Mouse (Mus musculus): ENCODE results near the gene Cntn6. TPM values are rescaled to one million over a fixed set of nuclear protein-coding genes. Genes with fewer than 3 reads are reported as not detected.

Cntn6 gene
- total and polyA plus RNA-seq, 2 experiments = not detected

GRCm38 (mm10) chr6:104563993-104564392 lies 71.4 kb downstream of the Cntn6 start:
- H3K27me3 ChIP-seq (ENCODE audit: control insufficient read depth, insufficient read depth, low read length) = no peaks in the 10 kb centered on the region
- no peaks in the 10 kb centered on the region for H3K79me2 ChIP-seq (ENCODE audit: control insufficient read depth, insufficient read depth, low read length)
- TF ChIP-seq CTCF (IDR thresholded peaks at IDR 0.05; ENCODE audit: low read depth, low read length) (no peak), POLR2A (IDR thresholded peaks at IDR 0.05; ENCODE audit: extremely low read depth, insufficient read depth, low read length) (no peak)
- no peaks in the 10 kb centered on the region for H3K4me1 ChIP-seq (ENCODE audit: control insufficient read depth, insufficient read depth, low read length)
- H3K4me3 ChIP-seq (ENCODE audit: insufficient read depth, low read depth, low read length) = no peak overlapping the region
- WGBS = 86% methylated on average over 1 of the region's 1 CpGs
- no peak overlapping the region for H3K27ac ChIP-seq (replicated peaks; ENCODE audit: insufficient read depth, low read depth, low read length)
- no peak overlapping the region for H3K9ac ChIP-seq (ENCODE audit: low read depth, low read length)
- DNase-seq (ENCODE audit: extremely low read depth, low read depth, low spot score) = no peak
- no peaks in the 10 kb centered on the region for H3K36me3 ChIP-seq (ENCODE audit: control insufficient read depth, insufficient read depth, low read length)

GRCm38 (mm10) chr6:104569564-104569963 lies 77.0 kb downstream of the Cntn6 start:
- TF ChIP-seq POLR2A (IDR thresholded peaks at IDR 0.05; ENCODE audit: extremely low read depth, insufficient read depth, low read length) (no peak), CTCF (IDR thresholded peaks at IDR 0.05; ENCODE audit: low read depth, low read length) (no peak)
- Histone ChIP-seq H3K79me2 (ENCODE audit: control insufficient read depth, insufficient read depth, low read length) (no peaks in the 10 kb centered on the region), H3K36me3 (ENCODE audit: control insufficient read depth, insufficient read depth, low read length) (no peaks in the 10 kb centered on the region), H3K9ac (ENCODE audit: low read depth, low read length) (no peak overlapping the region), H3K4me3 (ENCODE audit: insufficient read depth, low read depth, low read length) (no peak overlapping the region), H3K4me1 (ENCODE audit: control insufficient read depth, insufficient read depth, low read length) (no peaks in the 10 kb centered on the region), H3K27ac (replicated peaks; ENCODE audit: insufficient read depth, low read depth, low read length) (no peak overlapping the region), H3K27me3 (ENCODE audit: control insufficient read depth, insufficient read depth, low read length) (no peaks in the 10 kb centered on the region)
- DNase-seq (ENCODE audit: extremely low read depth, low read depth, low spot score) = no peak

GRCm38 (mm10) chr6:104588028-104588427 lies 95.4 kb downstream of the Cntn6 start:
- Histone ChIP-seq H3K27ac (replicated peaks; ENCODE audit: insufficient read depth, low read depth, low read length) (no peak overlapping the region), H3K4me3 (ENCODE audit: insufficient read depth, low read depth, low read length) (no peak overlapping the region), H3K79me2 (ENCODE audit: control insufficient read depth, insufficient read depth, low read length) (no peaks in the 10 kb centered on the region), H3K27me3 (ENCODE audit: control insufficient read depth, insufficient read depth, low read length) (no peaks in the 10 kb centered on the region), H3K4me1 (ENCODE audit: control insufficient read depth, insufficient read depth, low read length) (no peaks in the 10 kb centered on the region), H3K9ac (ENCODE audit: low read depth, low read length) (no peak overlapping the region), H3K36me3 (ENCODE audit: control insufficient read depth, insufficient read depth, low read length) (no peaks in the 10 kb centered on the region)
- peak; percentile 53 for DNase-seq (ENCODE audit: extremely low read depth, low read depth, low spot score)
- TF ChIP-seq CTCF (IDR thresholded peaks at IDR 0.05; ENCODE audit: low read depth, low read length) (no peak), POLR2A (IDR thresholded peaks at IDR 0.05; ENCODE audit: extremely low read depth, insufficient read depth, low read length) (no peak)
- WGBS = 51% methylated on average over 3 of the region's 3 CpGs

- Histone ChIP-seq H3K4me1 (ENCODE audit: control insufficient read depth, insufficient read depth, low read length) (no peaks in the 10 kb centered on the region), H3K27ac (replicated peaks; ENCODE audit: insufficient read depth, low read depth, low read length) (no peak overlapping the region), H3K27me3 (ENCODE audit: control insufficient read depth, insufficient read depth, low read length) (no peaks in the 10 kb centered on the region), H3K4me3 (ENCODE audit: insufficient read depth, low read depth, low read length) (no peak overlapping the region), H3K36me3 (ENCODE audit: control insufficient read depth, insufficient read depth, low read length) (no peaks in the 10 kb centered on the region), H3K9ac (ENCODE audit: low read depth, low read length) (no peak overlapping the region), H3K79me2 (ENCODE audit: control insufficient read depth, insufficient read depth, low read length) (no peaks in the 10 kb centered on the region)
- DNase-seq (ENCODE audit: extremely low read depth, low read depth, low spot score) = peak; percentile 42
- WGBS = 55% methylated on average over 2 of the region's 2 CpGs
- TF ChIP-seq POLR2A (IDR thresholded peaks at IDR 0.05; ENCODE audit: extremely low read depth, insufficient read depth, low read length) (no peak), CTCF (IDR thresholded peaks at IDR 0.05; ENCODE audit: low read depth, low read length) (no peak)
Measured at GRCm38 (mm10) chr6:104600838-104601397, 108.3 kb downstream of the Cntn6 start.

GRCm38 (mm10) chr6:104602894-104603293 lies 110.3 kb downstream of the Cntn6 start:
- Histone ChIP-seq H3K79me2 (ENCODE audit: control insufficient read depth, insufficient read depth, low read length) (no peaks in the 10 kb centered on the region), H3K27ac (replicated peaks; ENCODE audit: insufficient read depth, low read depth, low read length) (no peak overlapping the region), H3K36me3 (ENCODE audit: control insufficient read depth, insufficient read depth, low read length) (no peaks in the 10 kb centered on the region), H3K9ac (ENCODE audit: low read depth, low read length) (no peak overlapping the region), H3K27me3 (ENCODE audit: control insufficient read depth, insufficient read depth, low read length) (no peaks in the 10 kb centered on the region), H3K4me1 (ENCODE audit: control insufficient read depth, insufficient read depth, low read length) (no peaks in the 10 kb centered on the region), H3K4me3 (ENCODE audit: insufficient read depth, low read depth, low read length) (no peak overlapping the region)
- TF ChIP-seq CTCF (IDR thresholded peaks at IDR 0.05; ENCODE audit: low read depth, low read length) (no peak), POLR2A (IDR thresholded peaks at IDR 0.05; ENCODE audit: extremely low read depth, insufficient read depth, low read length) (no peak)
- DNase-seq (ENCODE audit: extremely low read depth, low read depth, low spot score) = no peak

- H3K9ac ChIP-seq (ENCODE audit: low read depth, low read length) = no peak overlapping the region
- no peaks in the 10 kb centered on the region for H3K27me3 ChIP-seq (ENCODE audit: control insufficient read depth, insufficient read depth, low read length)
- H3K79me2 ChIP-seq (ENCODE audit: control insufficient read depth, insufficient read depth, low read length) = no peaks in the 10 kb centered on the region
- no peak for TF ChIP-seq CTCF (IDR thresholded peaks at IDR 0.05; ENCODE audit: low read depth, low read length)
- TF ChIP-seq POLR2A (IDR thresholded peaks at IDR 0.05; ENCODE audit: extremely low read depth, insufficient read depth, low read length) = no peak
- no peak overlapping the region for H3K4me3 ChIP-seq (ENCODE audit: insufficient read depth, low read depth, low read length)
- no peak for DNase-seq (ENCODE audit: extremely low read depth, low read depth, low spot score)
- 85% methylated on average over 4 of the region's 4 CpGs for WGBS
- H3K27ac ChIP-seq (replicated peaks; ENCODE audit: insufficient read depth, low read depth, low read length) = no peak overlapping the region
- no peaks in the 10 kb centered on the region for H3K4me1 ChIP-seq (ENCODE audit: control insufficient read depth, insufficient read depth, low read length)
- H3K36me3 ChIP-seq (ENCODE audit: control insufficient read depth, insufficient read depth, low read length) = no peaks in the 10 kb centered on the region
Measured at GRCm38 (mm10) chr6:104603371-104603770, 110.8 kb downstream of the Cntn6 start.

Data from liver, adult 2 months (tissue).